Mouse (Mus musculus) activated CD4-positive, CD25-positive, alpha-beta regulatory T cell, adult 4 months (primary cell): ENCODE measurements around the gene Cacnb1. TPM values are rescaled to one million over a fixed set of nuclear protein-coding genes. Genes with fewer than 3 reads are reported as not detected.

ENCODE experiments used
- ATAC-seq: one replicate; pipeline ENCODE4 v1.8.0; 2017
- polyA plus RNA-seq, 2 experiments: library from polyadenylated mRNA; unstranded; fragments of 100-300 nt; shearing (Covaris generic); gene quantifications; one replicate each; pipeline ENCODE4 v1.2.1; 2017

Gene Cacnb1
- polyA plus RNA-seq, 2 experiments from 2014 or later: 1.4 to 2.9 TPM

- no peak for ATAC-seq
These were observed 14.7 kb downstream of the Cacnb1 start for GRCm38 (mm10) chr11:98008087-98008486.

- no peak for ATAC-seq
These were observed 17.1 kb downstream of the Cacnb1 start for GRCm38 (mm10) chr11:98005686-98006085.

- ATAC-seq: no peak
These were observed 17.8 kb downstream of the Cacnb1 start for GRCm38 (mm10) chr11:98005076-98005475.

- no peak for ATAC-seq
These were observed 18.7 kb downstream of the Cacnb1 start for GRCm38 (mm10) chr11:98004161-98004560.

GRCm38 (mm10) chr11:98003171-98003671, 19.6 kb downstream of the Cacnb1 start:
- no peak for ATAC-seq

GRCm38 (mm10) chr11:98002627-98003026, 20.2 kb downstream of the Cacnb1 start:
- ATAC-seq: no peak

GRCm38 (mm10) chr11:98001986-98002385, 20.8 kb downstream of the Cacnb1 start:
- ATAC-seq: no peak

- ATAC-seq: no peak
These were observed 21.4 kb downstream of the Cacnb1 start for GRCm38 (mm10) chr11:98001351-98001824.

GRCm38 (mm10) chr11:98000378-98001140, 22.3 kb downstream of the Cacnb1 start:
- peak; percentile 55 for ATAC-seq

- no peak for ATAC-seq
These were observed 23.1 kb downstream of the Cacnb1 start for GRCm38 (mm10) chr11:97999748-98000147.

- peak; percentile 75 for ATAC-seq
These were observed 23.8 kb downstream of the Cacnb1 start for GRCm38 (mm10) chr11:97998898-97999608.

GRCm38 (mm10) chr11:97998074-97998793, 24.6 kb downstream of the Cacnb1 start:
- ATAC-seq: no peak

GRCm38 (mm10) chr11:97997387-97997960, 25.4 kb downstream of the Cacnb1 start:
- no peak for ATAC-seq

- ATAC-seq: no peak
These were observed 26.1 kb downstream of the Cacnb1 start for GRCm38 (mm10) chr11:97996691-97997090.

- peak; percentile 15 for ATAC-seq
These were observed 27.1 kb downstream of the Cacnb1 start, which contains the start of gene Arl5c for GRCm38 (mm10) chr11:97995564-97996288. TSS of gene Arl5c (minus strand) at chr11:97996181.

- ATAC-seq: no peak
These were observed 28.2 kb downstream of the Cacnb1 start for GRCm38 (mm10) chr11:97994539-97995100.

GRCm38 (mm10) chr11:97988530-97989096, 34.2 kb downstream of the Cacnb1 start:
- ATAC-seq: peak; percentile 72

GRCm38 (mm10) chr11:97987551-97988526, 35.0 kb downstream of the Cacnb1 start:
- peak; percentile 56 for ATAC-seq

- no peak for ATAC-seq
These were observed 35.9 kb downstream of the Cacnb1 start for GRCm38 (mm10) chr11:97986738-97987465.
